Mouse (Mus musculus) cerebellum, adult 2 months (tissue): ENCODE measurements around the gene Abtb1.

ENCODE experiments used
- CTCF ChIP-seq: fragments of 200-500 bp; IDR thresholded peaks from 2 replicates; pipeline ENCODE4 v1.5.1; 2011; ENCODE audit warnings: low read depth, mild to moderate bottlenecking, control low read depth, low read length, moderate library complexity, borderline replicate concordance; ENCODE audit not compliant: insufficient read depth
- POLR2A ChIP-seq: fragments of 200-500 bp; IDR thresholded peaks from 2 replicates; pipeline ENCODE4 v1.6.1; 2011; ENCODE audit warnings: low read length, control low read depth, borderline replicate concordance; ENCODE audit not compliant: insufficient read depth

DNA sequence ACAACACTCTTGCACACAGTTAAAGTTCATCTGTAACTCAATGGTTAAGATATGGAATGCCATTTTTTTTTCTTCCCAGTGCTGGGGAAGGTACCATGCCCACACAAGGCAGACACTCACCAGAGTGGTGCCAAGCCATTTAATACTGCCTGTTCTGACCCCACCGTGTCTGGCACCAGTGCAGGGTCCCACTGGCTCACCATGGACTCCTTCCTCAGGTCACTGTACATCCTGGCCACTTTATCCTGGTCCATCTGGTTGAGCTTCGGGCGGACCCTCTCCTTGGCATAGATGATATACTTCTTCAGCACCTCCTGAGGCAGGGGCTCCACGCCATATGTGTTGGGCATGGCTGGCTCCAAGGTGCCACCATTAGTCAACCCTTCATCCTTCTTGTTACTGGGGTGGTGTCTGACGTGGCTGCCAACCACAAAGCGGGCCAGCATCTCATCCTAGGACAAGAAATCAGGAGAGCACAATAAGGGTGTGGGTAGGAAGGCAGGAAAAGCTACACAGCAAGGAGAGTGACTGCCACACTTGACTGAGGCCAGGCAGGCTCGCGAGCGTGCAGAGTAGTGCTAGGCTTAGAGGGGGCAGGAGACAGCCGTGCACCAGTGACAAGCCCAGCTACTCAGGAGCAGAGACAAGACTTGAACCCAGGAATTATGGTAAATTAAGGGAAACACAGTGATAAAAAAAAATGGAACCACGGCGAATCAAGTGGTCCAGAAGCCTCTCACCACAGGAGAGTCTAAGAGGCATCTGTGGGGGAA lies 44.0 kb upstream of the Abtb1 start:
- TF ChIP-seq CTCF (no peak), POLR2A (no peak)
